Mouse (Mus musculus): Measurements from ENCODE around the gene Dot1l.

GRCm38 (mm10) chr10:80756967-80757366, 2.0 kb downstream of the Dot1l start:
- TF ChIP-seq CTCF (IDR thresholded peaks at IDR 0.05; ENCODE audit: low read depth, low read length) (no peak), POLR2AphosphoS5 (IDR thresholded peaks at IDR 0.05; ENCODE audit: insufficient replicate concordance, low read depth, low read length) (no peak), TAL1 (conservative IDR thresholded peaks at IDR 0.05; ENCODE audit: low read depth, low read length) (no peak), GATA1 (IDR thresholded peaks at IDR 0.05; ENCODE audit: borderline replicate concordance, low read length) (no peak), GATA2 (IDR thresholded peaks at IDR 0.05; ENCODE audit: borderline replicate concordance, low read depth, low read length) (no peak)

Data from G1E (cell line).